Mouse (Mus musculus) adipocyte (in vitro differentiated cells): ENCODE results near the gene Hist4h4.

Experiments used
- DNase-seq: peaks from one replicate; pipeline ENCODE4 v3.0.0-alpha.2; 2016; ENCODE audit warnings: low spot score

Hist4h4 gene

GRCm38 (mm10) chr6:136782761-136783160, 21.5 kb downstream of the Hist4h4 start:
- DNase-seq = no peak

- no peak for DNase-seq
These were observed 22.1 kb downstream of the Hist4h4 start for GRCm38 (mm10) chr6:136782146-136782545.

- no peak for DNase-seq
These were observed 22.7 kb downstream of the Hist4h4 start, which contains the start of gene Gucy2c for GRCm38 (mm10) chr6:136781377-136781986. Gene Gucy2c (minus strand): TSS chr6:136781765.

- DNase-seq = no peak
These were observed 27.8 kb downstream of the Hist4h4 start for GRCm38 (mm10) chr6:136776392-136776791.

- no peak for DNase-seq
These were observed 34.4 kb downstream of the Hist4h4 start for GRCm38 (mm10) chr6:136769859-136770258.

GRCm38 (mm10) chr6:136769143-136769542, 35.1 kb downstream of the Hist4h4 start:
- no peak for DNase-seq

GRCm38 (mm10) chr6:136763912-136764311, 40.3 kb downstream of the Hist4h4 start:
- DNase-seq = no peak
